Mouse (Mus musculus): ENCODE results near the gene Klhdc3.

The Klhdc3 gene

DNA sequence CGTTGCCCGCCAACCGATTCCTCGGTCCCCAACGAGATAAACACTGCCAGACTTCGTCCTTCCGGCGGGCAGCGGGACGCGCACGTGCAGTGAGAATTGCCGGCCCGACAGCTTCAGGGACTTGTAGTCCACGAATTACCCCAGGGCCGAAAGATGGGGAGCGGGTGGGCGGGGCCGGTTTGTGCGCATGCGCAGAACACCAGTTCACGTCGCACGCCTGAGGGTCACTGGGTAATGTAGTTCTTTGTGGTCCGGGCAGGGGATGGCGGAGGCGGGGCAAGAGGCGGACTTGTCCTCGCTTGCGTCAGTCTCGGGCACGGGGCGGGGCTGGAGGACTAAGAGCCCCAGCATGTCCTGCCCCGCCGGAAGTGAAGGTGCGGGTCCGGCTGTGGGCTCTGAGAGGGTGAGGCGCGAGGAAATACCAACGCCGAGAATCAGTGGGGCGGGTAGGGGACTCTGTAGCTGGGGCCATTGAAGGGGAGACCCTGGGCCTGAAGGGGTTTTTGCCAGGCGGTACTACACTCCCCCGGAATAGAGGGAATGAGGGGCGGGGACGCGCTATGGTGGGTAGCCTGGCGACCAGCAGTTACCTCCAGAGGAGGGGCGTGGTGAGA is at the start of gene Klhdc3:
Klhdc3 (minus strand) TSS at position 155 of the 614 bp plus-strand sequence.
- DNase-seq (ENCODE audit: low spot score), result peak; percentile 99

DNA sequence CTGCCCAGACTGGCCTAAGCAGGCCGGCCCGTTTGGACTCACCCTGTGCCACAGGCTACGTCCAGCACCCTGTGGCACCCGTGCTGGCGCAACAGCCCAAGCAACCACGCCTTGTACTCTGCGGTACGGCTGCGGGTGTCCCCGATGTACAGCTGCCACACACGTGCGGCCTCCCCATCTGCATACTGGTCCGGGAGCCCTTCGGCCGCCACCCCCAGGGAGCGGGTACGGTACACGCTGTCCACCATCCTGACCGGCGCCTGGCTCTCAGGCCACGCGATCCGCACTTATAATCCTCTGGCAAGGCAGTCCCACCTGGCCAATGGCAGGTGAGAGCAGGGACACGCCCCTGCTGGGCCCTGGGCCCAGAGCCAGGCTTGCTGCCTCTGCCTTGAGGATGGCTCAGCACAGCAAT is 48.2 kb upstream of the Klhdc3 start, which contains the start of gene Gnmt:
Gnmt (minus strand) TSS at position 265 of the 415 bp plus-strand sequence.
- DNase-seq (ENCODE audit: low spot score), result no peak

GRCm38 (mm10) chr17:46728496-46728895 is 47.8 kb upstream of the Klhdc3 start:
- no peak for DNase-seq (ENCODE audit: low spot score)

DNA sequence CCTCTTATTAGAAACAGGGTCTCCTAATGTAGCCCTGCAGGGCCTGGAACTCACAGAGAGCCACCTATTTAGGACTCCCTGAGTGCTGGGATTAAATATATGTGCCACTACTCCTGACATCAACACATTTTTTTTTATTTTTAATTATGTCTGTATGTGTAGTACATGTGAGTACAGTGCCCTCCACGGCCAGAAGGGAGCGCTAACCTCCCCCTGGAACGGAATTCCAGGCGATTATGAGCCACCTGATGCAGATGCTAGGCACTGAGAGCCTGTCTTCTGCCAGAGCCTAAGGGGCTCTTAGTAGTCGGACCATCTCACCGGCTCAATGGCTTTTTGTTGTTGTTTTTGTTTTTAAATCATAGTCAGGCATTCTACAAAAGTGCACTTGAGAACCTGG is 47.3 kb upstream of the Klhdc3 start:
- no peak for DNase-seq (ENCODE audit: low spot score)

DNA sequence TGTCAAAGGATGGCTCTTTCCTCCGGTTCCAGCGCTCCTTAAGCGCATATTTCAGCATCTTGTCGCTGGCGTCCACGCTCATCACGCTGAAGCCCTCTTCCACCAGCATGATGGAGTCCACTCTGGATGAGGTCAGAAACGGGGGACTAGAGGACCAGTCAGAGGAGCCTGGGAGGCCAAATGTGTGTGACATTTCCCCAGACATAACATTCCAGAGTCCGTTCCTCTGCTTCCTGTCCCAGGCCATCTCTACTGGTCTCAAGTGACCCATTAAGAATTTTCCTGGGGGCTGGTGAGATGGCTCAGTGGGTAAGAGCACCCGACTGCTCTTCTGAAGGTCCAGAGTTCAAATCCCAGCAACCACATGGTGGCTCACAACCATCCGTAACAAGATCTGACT is 46.6 kb upstream of the Klhdc3 start:
- no peak for DNase-seq (ENCODE audit: low spot score)

GRCm38 (mm10) chr17:46725731-46726645 is 45.3 kb upstream of the Klhdc3 start:
- DNase-seq (ENCODE audit: low spot score), result no peak

DNA sequence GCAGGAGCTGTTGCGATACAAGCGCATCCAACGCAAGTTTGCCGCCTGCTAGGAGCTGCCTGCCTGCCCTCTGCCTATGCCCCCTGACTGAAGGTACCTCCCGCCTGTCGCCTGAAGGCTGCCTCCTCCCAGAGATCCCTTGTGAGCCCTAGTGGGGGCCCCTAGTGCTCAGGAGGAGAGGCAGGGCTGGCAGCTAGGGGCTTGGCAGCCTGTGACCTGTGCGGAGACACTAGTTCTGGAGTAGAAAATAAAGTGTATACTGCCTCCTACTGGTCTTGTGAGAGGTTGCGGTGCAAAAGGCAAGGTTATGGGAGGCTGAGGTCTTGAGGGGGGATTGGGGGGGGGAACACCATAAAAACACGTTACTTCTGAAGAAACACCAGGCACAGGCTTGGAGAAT is 44.6 kb upstream of the Klhdc3 start:
- no peak for DNase-seq (ENCODE audit: low spot score)

GRCm38 (mm10) chr17:46724477-46725084 is 43.9 kb upstream of the Klhdc3 start:
- DNase-seq (ENCODE audit: low spot score), result no peak

GRCm38 (mm10) chr17:46721077-46721476 is 40.4 kb upstream of the Klhdc3 start:
- no peak for DNase-seq (ENCODE audit: low spot score)

DNA sequence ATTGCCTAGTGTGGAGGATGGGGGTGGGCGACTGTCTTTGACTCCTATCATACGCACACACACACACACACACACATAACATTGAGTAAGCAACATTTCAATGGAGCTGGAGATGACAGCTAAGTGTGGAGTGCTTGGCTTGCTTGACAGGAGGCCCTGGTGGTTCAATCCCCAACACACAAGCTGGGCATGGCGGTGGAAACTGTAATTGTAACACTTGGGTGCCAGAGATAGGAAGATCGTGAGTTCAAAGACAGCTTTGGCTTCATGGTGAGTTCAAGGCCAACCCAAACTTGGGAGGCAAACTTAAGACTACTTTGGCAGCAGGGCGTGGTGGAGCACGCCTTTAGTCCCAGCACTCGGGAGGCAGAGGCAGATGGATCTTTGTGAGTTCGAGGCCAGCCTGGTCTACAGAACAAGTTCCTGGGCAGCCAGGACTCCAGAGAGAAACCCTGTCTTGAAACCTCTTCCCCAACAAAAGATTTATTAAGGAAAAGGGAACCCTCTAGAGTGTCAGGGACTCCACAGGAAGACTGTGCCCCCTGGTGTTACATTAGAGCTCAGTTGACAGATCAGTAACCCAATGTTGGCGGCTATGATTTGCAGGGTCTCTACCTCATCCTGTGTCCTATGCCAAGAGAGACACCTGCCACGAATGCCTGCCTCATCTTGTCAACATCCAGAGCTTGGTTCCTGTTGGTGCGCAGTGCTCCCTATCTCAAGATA is 34.2 kb upstream of the Klhdc3 start:
- peak; percentile 83 for DNase-seq (ENCODE audit: low spot score)

GRCm38 (mm10) chr17:46713849-46714248 is 33.1 kb upstream of the Klhdc3 start:
- no peak for DNase-seq (ENCODE audit: low spot score)

GRCm38 (mm10) chr17:46712442-46712841 is 31.7 kb upstream of the Klhdc3 start:
- DNase-seq (ENCODE audit: low spot score), result peak; percentile 26

GRCm38 (mm10) chr17:46711612-46712271 is 31.0 kb upstream of the Klhdc3 start:
- DNase-seq (ENCODE audit: low spot score), result peak; percentile 74

GRCm38 (mm10) chr17:46710959-46711597 is 30.4 kb upstream of the Klhdc3 start, which contains the start of gene Pex6:
Gene Pex6 (plus strand): TSS chr17:46711463.
- DNase-seq (ENCODE audit: low spot score), result peak; percentile 94

DNA sequence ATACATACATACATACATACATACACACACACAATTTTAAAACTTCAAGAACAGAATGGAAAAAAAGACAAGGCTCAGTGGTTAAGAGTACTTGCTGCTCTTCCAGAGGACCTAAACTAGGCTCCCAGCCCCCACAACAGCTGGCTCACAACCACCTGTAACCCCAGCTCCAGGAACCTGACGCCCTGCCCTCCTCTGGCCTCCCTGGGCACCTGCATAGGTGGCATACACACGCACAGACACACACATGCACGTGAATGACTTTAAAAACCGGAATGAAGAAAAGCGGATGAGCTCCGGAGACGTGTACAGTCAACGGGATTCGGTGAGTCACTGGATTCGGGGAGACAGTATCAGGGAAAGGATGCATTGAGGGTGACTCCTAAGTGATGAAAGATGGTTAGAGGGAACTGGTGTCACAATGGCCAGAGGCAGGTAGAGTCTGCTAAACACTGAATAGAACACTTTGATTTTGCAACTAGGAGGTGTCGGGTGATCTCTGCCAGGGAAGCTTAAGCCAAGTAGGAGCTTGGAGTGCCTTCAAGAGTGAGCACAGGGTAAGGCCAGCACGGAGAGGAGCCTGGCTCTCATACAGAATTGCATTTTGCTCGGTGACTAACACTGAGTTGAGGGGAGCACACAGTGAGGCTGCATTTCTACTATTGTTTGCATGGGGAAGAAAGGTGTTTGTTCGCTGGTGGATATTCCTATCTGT is 25.8 kb upstream of the Klhdc3 start:
- DNase-seq (ENCODE audit: low spot score), result peak; percentile 83

- peak; percentile 99 for DNase-seq (ENCODE audit: low spot score)
These were observed 24.4 kb upstream of the Klhdc3 start, which contains the start of gene Ppp2r5d for GRCm38 (mm10) chr17:46704887-46705835. Gene Ppp2r5d (minus strand): TSS chr17:46705111.

GRCm38 (mm10) chr17:46703971-46704886 is 23.5 kb upstream of the Klhdc3 start:
- DNase-seq (ENCODE audit: low spot score), result peak; percentile 64

DNA sequence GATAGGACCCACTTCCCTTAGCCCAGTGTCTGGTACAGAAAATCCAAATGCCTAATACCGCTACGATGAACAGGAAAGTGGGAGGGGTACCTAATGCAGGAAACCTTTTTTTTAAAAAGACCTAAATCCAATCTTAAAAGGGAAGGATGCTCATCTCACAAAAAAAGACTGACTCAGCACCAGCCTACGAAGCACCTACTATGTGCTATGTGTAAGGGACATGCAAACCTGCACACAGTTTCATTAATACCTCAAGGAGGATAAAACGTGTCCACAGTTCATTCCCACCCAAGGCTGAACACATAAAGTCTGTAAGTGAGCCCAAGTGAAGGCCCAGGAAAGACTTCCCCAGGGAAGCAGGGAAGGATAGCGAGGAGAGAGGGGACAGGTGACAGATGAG is 21.8 kb upstream of the Klhdc3 start:
- DNase-seq (ENCODE audit: low spot score), result no peak

Measured in adipocyte (in vitro differentiated cells).